Mouse (Mus musculus) spleen, adult 10 weeks (tissue): ENCODE measurements around the gene Gm7233. TPM values are rescaled to one million over a fixed set of nuclear protein-coding genes. Genes with fewer than 3 reads are reported as not detected.

Experiments used
- polyA plus RNA-seq: library from polyadenylated mRNA; stranded (reverse); fragments of 350-450 nt; fragmentation: Illumina TruSeq; extraction: RNeasy Lipid Tissue Mini Kit (QIAGEN cat#74804); gene quantifications from one replicate; pipeline ENCODE4 v1.2.3, GENCODE M21; 2015; ENCODE audit warnings: low replicate concordance; ENCODE audit not compliant: insufficient read depth

Gm7233 gene
- not detected for polyA plus RNA-seq

DNA sequence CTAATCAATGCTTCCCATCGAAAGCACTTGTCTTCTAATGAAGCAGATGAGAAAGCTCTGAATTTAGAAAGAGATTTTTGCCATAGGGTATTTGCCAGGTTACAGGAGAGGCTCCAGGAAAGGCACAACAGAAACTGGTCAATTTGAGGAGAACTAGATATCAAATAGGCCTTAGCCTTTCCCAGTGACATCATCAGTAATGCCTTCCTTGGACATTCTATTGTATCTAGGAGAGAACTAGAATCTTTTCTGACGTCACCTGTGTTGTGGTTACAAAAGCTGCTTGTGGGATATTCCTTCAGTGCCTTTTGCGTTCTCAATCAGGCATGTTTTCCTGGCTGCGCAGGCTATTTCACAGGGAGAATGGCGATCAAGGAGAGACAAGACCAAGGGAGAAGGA lies at the start of gene Gm7233:
Gene Gm7233, plus strand, starts transcription at position 301 of the 400 bp plus-strand sequence.

DNA sequence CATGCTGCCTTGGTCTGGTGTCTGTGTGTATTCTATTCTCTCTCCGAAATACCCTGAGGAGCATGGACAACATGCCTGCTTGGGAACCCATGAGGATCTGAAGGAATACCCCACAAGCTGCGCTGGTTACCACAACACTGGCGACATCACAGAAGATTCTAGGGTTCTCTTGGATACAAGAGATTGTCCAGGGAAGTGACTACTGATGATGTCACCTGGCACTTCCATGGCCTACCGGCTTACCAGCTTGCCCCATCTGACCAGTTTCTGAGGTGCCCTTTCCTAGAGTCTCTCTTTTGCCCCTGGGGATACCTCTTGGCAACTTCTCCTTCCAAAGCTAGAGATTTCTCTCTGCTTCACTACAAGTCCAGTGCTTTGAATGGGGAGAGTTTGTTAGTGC lies 55.5 kb downstream of the Gm7233 start, which contains the start of gene Gm8122:
Gene Gm8122, minus strand, starts transcription at position 101 of the 400 bp plus-strand sequence.

Other genes with a start within 250 kb of the Gm7233 start
- gene Gm8082, start 186.2 kb upstream of the Gm7233 start, polyA plus RNA-seq: not detected
- gene Gm10376, start 164.2 kb upstream of the Gm7233 start, polyA plus RNA-seq: not detected
- gene Gm8094, start 103.2 kb upstream of the Gm7233 start, polyA plus RNA-seq: not detected
- gene Gm8104, start 79.3 kb upstream of the Gm7233 start, polyA plus RNA-seq: not detected
- not detected for gene Gm8122, start 55.4 kb downstream of the Gm7233 start, polyA plus RNA-seq
- not detected for gene Gm8126, start 78.8 kb downstream of the Gm7233 start, polyA plus RNA-seq
- not detected for gene Gm9732, start 95.2 kb downstream of the Gm7233 start, polyA plus RNA-seq
- gene Gm8127, start 114.0 kb downstream of the Gm7233 start, polyA plus RNA-seq: not detected
- gene 1700001F09Rik, start 167.9 kb downstream of the Gm7233 start, polyA plus RNA-seq: not detected
- not detected for gene Gm8138, start 236.5 kb downstream of the Gm7233 start, polyA plus RNA-seq